Mouse (Mus musculus): ENCODE data around the gene Myo1d. TPM values are rescaled to one million over a fixed set of nuclear protein-coding genes. Genes with fewer than 3 reads are reported as not detected.

Myo1d gene
- polyA plus RNA-seq, 1 experiment from 2014 or later = 3.3 TPM

GRCm38 (mm10) chr11:80510124-80510523 is 269.7 kb downstream of the Myo1d start:
- Histone ChIP-seq H3K9me3 (ENCODE audit: control insufficient read depth, low read length) (no peaks in the 10 kb centered on the region), H3K36me3 (ENCODE audit: control insufficient read depth, insufficient read depth, low read length) (no peaks in the 10 kb centered on the region), H3K9ac (ENCODE audit: low read length) (no peak overlapping the region), H3K27me3 (ENCODE audit: control insufficient read depth, insufficient read depth, low read length) (no peaks in the 10 kb centered on the region), H3K4me3 (ENCODE audit: low read depth, low read length) (no peak overlapping the region), H3K4me1 (replicated peaks; ENCODE audit: control insufficient read depth, insufficient read depth, low read length) (peaks cover 7% of the 10 kb centered on the region; the same call in 1 of the 2 replicates), H3K27ac (ENCODE audit: low read depth, low read length) (no peak overlapping the region), H3K4me2 (ENCODE audit: low read depth, low read length, severe bottlenecking) (no peak overlapping the region)
- no peak for DNase-seq (ENCODE audit: low spot score)
- no peak for ATAC-seq (replicated peaks; ENCODE audit: low FRiP score)
- WGBS = 87% methylated on average over 10 of the region's 10 CpGs

GRCm38 (mm10) chr11:80509176-80509506 is 270.7 kb downstream of the Myo1d start:
- Histone ChIP-seq H3K9ac (ENCODE audit: low read length) (no peak overlapping the region), H3K27ac (ENCODE audit: low read depth, low read length) (peak overlapping the region; percentile 66; the same call in 1 of the 2 replicates), H3K9me3 (ENCODE audit: control insufficient read depth, low read length) (no peaks in the 10 kb centered on the region), H3K4me1 (replicated peaks; ENCODE audit: control insufficient read depth, insufficient read depth, low read length) (peaks cover 16% of the 10 kb centered on the region; the same call in 1 of the 2 replicates), H3K4me3 (ENCODE audit: low read depth, low read length) (no peak overlapping the region), H3K27me3 (ENCODE audit: control insufficient read depth, insufficient read depth, low read length) (no peaks in the 10 kb centered on the region), H3K4me2 (ENCODE audit: low read depth, low read length, severe bottlenecking) (no peak overlapping the region), H3K36me3 (ENCODE audit: control insufficient read depth, insufficient read depth, low read length) (no peaks in the 10 kb centered on the region)
- 79% methylated on average over 5 of the region's 5 CpGs for WGBS
- no peak for DNase-seq (ENCODE audit: low spot score)
- ATAC-seq (replicated peaks; ENCODE audit: low FRiP score) = no peak

- no peak for ATAC-seq (replicated peaks; ENCODE audit: low FRiP score)
- Histone ChIP-seq H3K9ac (ENCODE audit: low read length) (no peak overlapping the region), H3K27ac (ENCODE audit: low read depth, low read length) (peak overlapping the region; percentile 66; the same call in 1 of the 2 replicates), H3K36me3 (ENCODE audit: control insufficient read depth, insufficient read depth, low read length) (no peaks in the 10 kb centered on the region), H3K4me2 (ENCODE audit: low read depth, low read length, severe bottlenecking) (no peak overlapping the region), H3K4me3 (ENCODE audit: low read depth, low read length) (no peak overlapping the region), H3K4me1 (replicated peaks; ENCODE audit: control insufficient read depth, insufficient read depth, low read length) (peaks cover 20% of the 10 kb centered on the region), H3K27me3 (ENCODE audit: control insufficient read depth, insufficient read depth, low read length) (no peaks in the 10 kb centered on the region), H3K9me3 (ENCODE audit: control insufficient read depth, low read length) (no peaks in the 10 kb centered on the region)
- 49% methylated on average over 19 of the region's 19 CpGs for WGBS
- DNase-seq (ENCODE audit: low spot score) = no peak
Measured at GRCm38 (mm10) chr11:80508361-80509175, 271.3 kb downstream of the Myo1d start.

- Histone ChIP-seq H3K9me3 (ENCODE audit: control insufficient read depth, low read length) (no peaks in the 10 kb centered on the region), H3K9ac (ENCODE audit: low read length) (no peak overlapping the region), H3K4me2 (ENCODE audit: low read depth, low read length, severe bottlenecking) (no peak overlapping the region), H3K4me1 (replicated peaks; ENCODE audit: control insufficient read depth, insufficient read depth, low read length) (peaks cover 25% of the 10 kb centered on the region), H3K27ac (ENCODE audit: low read depth, low read length) (no peak overlapping the region), H3K36me3 (ENCODE audit: control insufficient read depth, insufficient read depth, low read length) (no peaks in the 10 kb centered on the region), H3K4me3 (ENCODE audit: low read depth, low read length) (no peak overlapping the region), H3K27me3 (ENCODE audit: control insufficient read depth, insufficient read depth, low read length) (no peaks in the 10 kb centered on the region)
- ATAC-seq (replicated peaks; ENCODE audit: low FRiP score) = no peak
- no peak for DNase-seq (ENCODE audit: low spot score)
- 87% methylated on average over 6 of the region's 6 CpGs for whole genome bisulfite sequencing
Measured at GRCm38 (mm10) chr11:80507791-80508190, 272.0 kb downstream of the Myo1d start.

- H3K27me3 ChIP-seq (ENCODE audit: control insufficient read depth, insufficient read depth, low read length) = no peaks in the 10 kb centered on the region
- DNase-seq (ENCODE audit: low spot score) (no peak), ATAC-seq (replicated peaks; ENCODE audit: low FRiP score) (no peak)
- no peaks in the 10 kb centered on the region for H3K36me3 ChIP-seq (ENCODE audit: control insufficient read depth, insufficient read depth, low read length)
- H3K9me3 ChIP-seq (ENCODE audit: control insufficient read depth, low read length) = no peaks in the 10 kb centered on the region
- peaks cover 23% of the 10 kb centered on the region for H3K4me1 ChIP-seq (replicated peaks; ENCODE audit: control insufficient read depth, insufficient read depth, low read length)
- H3K4me2 ChIP-seq (ENCODE audit: low read depth, low read length, severe bottlenecking) = no peak overlapping the region
- no peak overlapping the region for H3K27ac ChIP-seq (ENCODE audit: low read depth, low read length)
- no peak overlapping the region for H3K4me3 ChIP-seq (ENCODE audit: low read depth, low read length)
- no peak overlapping the region for H3K9ac ChIP-seq (ENCODE audit: low read length)
Measured at GRCm38 (mm10) chr11:80506483-80506882, 273.3 kb downstream of the Myo1d start.

GRCm38 (mm10) chr11:80505581-80505980 is 274.2 kb downstream of the Myo1d start:
- Histone ChIP-seq H3K9me3 (ENCODE audit: control insufficient read depth, low read length) (no peaks in the 10 kb centered on the region), H3K36me3 (ENCODE audit: control insufficient read depth, insufficient read depth, low read length) (no peaks in the 10 kb centered on the region), H3K4me2 (ENCODE audit: low read depth, low read length, severe bottlenecking) (no peak overlapping the region), H3K27me3 (ENCODE audit: control insufficient read depth, insufficient read depth, low read length) (no peaks in the 10 kb centered on the region), H3K27ac (ENCODE audit: low read depth, low read length) (no peak overlapping the region), H3K9ac (ENCODE audit: low read length) (no peak overlapping the region), H3K4me1 (replicated peaks; ENCODE audit: control insufficient read depth, insufficient read depth, low read length) (peaks cover 23% of the 10 kb centered on the region), H3K4me3 (ENCODE audit: low read depth, low read length) (no peak overlapping the region)
- DNase-seq (ENCODE audit: low spot score) (no peak), ATAC-seq (replicated peaks; ENCODE audit: low FRiP score) (no peak)
- WGBS = 87% methylated on average over 3 of the region's 3 CpGs

GRCm38 (mm10) chr11:80504519-80505385 is 275.1 kb downstream of the Myo1d start:
- peak overlapping the region; percentile 24; the same call in 1 of the 2 replicates for H3K4me2 ChIP-seq (ENCODE audit: low read depth, low read length, severe bottlenecking)
- peaks cover 23% of the 10 kb centered on the region for H3K4me1 ChIP-seq (replicated peaks; ENCODE audit: control insufficient read depth, insufficient read depth, low read length)
- H3K9ac ChIP-seq (ENCODE audit: low read length) = peak overlapping the region; percentile 50
- no peaks in the 10 kb centered on the region for H3K27me3 ChIP-seq (ENCODE audit: control insufficient read depth, insufficient read depth, low read length)
- ATAC-seq (replicated peaks; ENCODE audit: low FRiP score) = no peak; the same call in 1 of the 2 replicates
- no peak for DNase-seq (ENCODE audit: low spot score)
- peak overlapping the region; percentile 98 for H3K27ac ChIP-seq (ENCODE audit: low read depth, low read length)
- H3K4me3 ChIP-seq (ENCODE audit: low read depth, low read length) = no peak overlapping the region
- no peaks in the 10 kb centered on the region for H3K9me3 ChIP-seq (ENCODE audit: control insufficient read depth, low read length)
- no peaks in the 10 kb centered on the region for H3K36me3 ChIP-seq (ENCODE audit: control insufficient read depth, insufficient read depth, low read length)
- WGBS = 41% methylated on average over 6 of the region's 6 CpGs

- peak overlapping the region; percentile 33; the same call in 1 of the 2 replicates for H3K4me2 ChIP-seq (ENCODE audit: low read depth, low read length, severe bottlenecking)
- no peaks in the 10 kb centered on the region for H3K36me3 ChIP-seq (ENCODE audit: control insufficient read depth, insufficient read depth, low read length)
- peaks cover 23% of the 10 kb centered on the region for H3K4me1 ChIP-seq (replicated peaks; ENCODE audit: control insufficient read depth, insufficient read depth, low read length)
- H3K27ac ChIP-seq (ENCODE audit: low read depth, low read length) = peak overlapping the region; percentile 98
- no peak overlapping the region for H3K4me3 ChIP-seq (ENCODE audit: low read depth, low read length)
- H3K9ac ChIP-seq (ENCODE audit: low read length) = peak overlapping the region; percentile 66
- 12% methylated on average over 13 of the region's 13 CpGs for WGBS
- ATAC-seq (replicated peaks; ENCODE audit: low FRiP score) = peak; percentile 94
- DNase-seq (ENCODE audit: low spot score) = peak; percentile 90
- H3K27me3 ChIP-seq (ENCODE audit: control insufficient read depth, insufficient read depth, low read length) = no peaks in the 10 kb centered on the region
- H3K9me3 ChIP-seq (ENCODE audit: control insufficient read depth, low read length) = no peaks in the 10 kb centered on the region
Measured at GRCm38 (mm10) chr11:80503726-80504452, 275.9 kb downstream of the Myo1d start.
